Mouse (Mus musculus) E14TG2a.4 (cell line): Measurements from ENCODE around the gene Ighmbp2.
A peak's percentile ranks its signal among the peaks of the same experiment; 100 is the strongest.

Source experiments
- H3K27me3 ChIP-seq: 2 replicates; pipeline ENCODE4 v1.6.1; 2014; ENCODE audit warnings: low read length, control low read depth; ENCODE audit not compliant: insufficient read depth
- H3K36me3 ChIP-seq: 2 replicates; pipeline ENCODE4 v1.6.1; 2014; ENCODE audit warnings: low read length, control low read depth; ENCODE audit not compliant: insufficient read depth
- H3K4me1 ChIP-seq: replicated peaks from 2 replicates; pipeline ENCODE4 v1.6.1; 2014; ENCODE audit warnings: low read depth, low read length, control low read depth
- H3K4me3 ChIP-seq: replicated peaks from 2 replicates; pipeline ENCODE4 v1.5.1; 2014; ENCODE audit warnings: mild to moderate bottlenecking, low read length
- H3K9me3 ChIP-seq: 2 replicates; pipeline ENCODE4 v1.6.1; 2014; ENCODE audit warnings: low read length, control low read depth
- CTCF ChIP-seq: conservative IDR thresholded peaks from 2 replicates; pipeline ENCODE4 v1.5.1; 2014; ENCODE audit warnings: low read length
- NANOG ChIP-seq: IDR thresholded peaks from 2 replicates; pipeline ENCODE4 v1.6.1; 2014; ENCODE audit warnings: borderline replicate concordance, low read length, mixed read lengths
- POU5F1 ChIP-seq: IDR thresholded peaks from 2 replicates; pipeline ENCODE4 v1.6.1; 2014; ENCODE audit warnings: low read length, borderline replicate concordance

Gene Ighmbp2

DNA sequence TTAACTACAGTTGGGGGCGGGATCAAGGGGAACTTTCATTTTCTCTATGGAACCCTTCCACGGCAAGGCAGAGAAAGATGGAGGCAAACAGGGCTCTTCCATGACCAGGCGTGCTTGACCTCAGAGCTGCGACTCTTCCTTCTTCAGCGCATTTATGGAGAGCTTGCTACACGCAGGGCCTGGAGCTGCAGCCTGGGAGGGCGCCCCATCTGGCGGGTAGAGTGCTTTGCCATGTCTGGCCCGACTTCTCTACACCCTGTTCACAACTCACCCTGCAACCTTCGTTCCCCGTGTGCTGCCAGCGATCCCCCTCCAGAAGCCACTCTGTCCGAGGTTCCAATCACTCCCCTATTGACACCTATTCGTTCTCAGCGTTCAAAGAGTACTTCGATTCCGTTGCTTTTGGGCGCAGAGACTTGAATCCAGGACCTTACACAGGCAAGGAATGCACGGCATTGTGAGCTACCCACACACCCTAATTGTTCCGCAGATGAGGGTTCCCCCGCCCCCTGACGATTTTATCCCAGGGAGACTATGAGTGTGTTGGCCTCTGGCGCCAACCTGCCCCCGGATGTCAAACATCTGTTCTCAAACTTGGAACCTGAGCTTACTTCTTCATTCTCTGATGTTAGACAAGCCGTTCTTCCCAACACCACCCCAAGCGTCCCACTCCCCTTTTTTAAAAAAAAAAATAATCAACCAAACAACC is 39.6 kb upstream of the Ighmbp2 start, which contains the start of gene Cpt1a:
Gene Cpt1a (plus strand): TSS at position 74 of the 709 bp plus-strand sequence.
- H3K4me3 ChIP-seq, result peak within 1 kb of the TSS; percentile 91
- H3K4me1 ChIP-seq, result peaks cover 51% of the 10 kb centered on the region
- H3K9me3 ChIP-seq, result no peaks in the 10 kb centered on the region
- peaks cover 37% of the 10 kb centered on the region for H3K27me3 ChIP-seq
- TF ChIP-seq CTCF, result peak; percentile 34; the same call in 1 of the 2 replicates
- TF ChIP-seq NANOG, result no peak
- no peaks in the 10 kb centered on the region for H3K36me3 ChIP-seq

DNA sequence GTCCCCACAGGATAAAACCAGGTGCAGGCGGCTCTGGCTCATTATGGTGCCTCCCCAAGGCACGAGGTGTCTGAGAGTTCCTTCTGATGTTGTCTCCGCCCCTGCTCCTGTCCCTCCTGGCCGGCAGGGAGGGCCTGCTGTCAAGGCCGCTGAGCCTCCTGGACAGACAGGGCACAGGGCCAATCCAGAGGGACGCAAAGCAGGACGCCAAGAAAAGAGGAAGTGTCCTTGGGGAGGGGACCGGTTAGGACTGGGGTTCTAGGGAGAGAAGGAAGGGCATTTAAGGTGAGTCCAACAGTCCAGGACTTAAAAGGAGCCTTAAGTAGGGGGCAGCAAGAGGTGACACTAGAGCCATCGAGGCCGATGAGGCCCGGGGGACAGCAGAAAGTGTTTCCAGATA is 38.8 kb upstream of the Ighmbp2 start:
- Histone ChIP-seq H3K4me1 (peaks cover 47% of the 10 kb centered on the region), H3K27me3 (peaks cover 41% of the 10 kb centered on the region), H3K9me3 (no peaks in the 10 kb centered on the region), H3K4me3 (peak overlapping the region; percentile 91), H3K36me3 (no peaks in the 10 kb centered on the region)
- TF ChIP-seq POU5F1 (no peak), NANOG (no peak), CTCF (no peak)

DNA sequence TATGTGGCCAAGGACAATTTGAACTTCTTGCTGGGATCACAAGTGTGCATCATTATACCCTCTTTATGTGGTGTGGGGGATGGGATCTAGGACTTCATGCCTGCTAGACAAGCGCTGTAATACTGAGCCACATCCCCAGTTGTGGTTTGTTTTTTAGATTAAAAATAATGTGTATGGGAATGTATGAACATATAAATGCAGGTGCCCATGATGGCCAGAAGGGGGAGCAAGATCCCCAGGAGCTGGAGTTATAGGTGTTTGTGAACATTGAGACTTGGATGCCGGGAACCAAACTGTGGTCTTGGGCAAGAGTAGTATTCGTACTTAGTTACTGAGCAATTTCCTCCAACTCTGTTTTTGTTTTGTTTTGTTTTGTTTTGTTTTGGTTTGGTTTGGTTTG is 38.0 kb upstream of the Ighmbp2 start:
- Histone ChIP-seq H3K36me3 (no peaks in the 10 kb centered on the region), H3K9me3 (no peaks in the 10 kb centered on the region), H3K4me1 (peaks cover 39% of the 10 kb centered on the region), H3K27me3 (peaks cover 41% of the 10 kb centered on the region), H3K4me3 (no peak overlapping the region)
- TF ChIP-seq POU5F1 (no peak), CTCF (peak; percentile 94)

DNA sequence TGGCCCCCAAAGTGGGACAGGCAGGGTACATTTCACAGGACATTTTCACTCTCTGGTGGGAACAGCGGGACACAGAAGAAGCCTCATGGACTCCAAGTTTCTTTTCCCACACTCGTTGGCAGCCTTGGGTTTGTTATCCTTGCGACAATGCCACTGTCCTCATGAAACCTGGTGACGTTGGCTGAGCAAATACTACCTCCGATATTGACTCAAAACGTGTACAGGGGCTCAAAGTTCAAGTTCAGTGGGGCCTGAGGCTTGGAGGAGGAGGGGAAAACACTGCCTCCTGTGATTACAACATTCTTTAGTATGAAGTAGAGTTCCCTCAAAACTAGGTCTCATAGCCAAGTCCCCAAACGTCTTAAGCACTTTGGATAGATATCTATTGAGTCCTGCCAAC is 37.3 kb upstream of the Ighmbp2 start:
- Histone ChIP-seq H3K9me3 (no peaks in the 10 kb centered on the region), H3K4me1 (peaks cover 36% of the 10 kb centered on the region), H3K27me3 (peaks cover 41% of the 10 kb centered on the region), H3K4me3 (no peak overlapping the region), H3K36me3 (no peaks in the 10 kb centered on the region)
- TF ChIP-seq CTCF (no peak), POU5F1 (no peak), NANOG (no peak)

DNA sequence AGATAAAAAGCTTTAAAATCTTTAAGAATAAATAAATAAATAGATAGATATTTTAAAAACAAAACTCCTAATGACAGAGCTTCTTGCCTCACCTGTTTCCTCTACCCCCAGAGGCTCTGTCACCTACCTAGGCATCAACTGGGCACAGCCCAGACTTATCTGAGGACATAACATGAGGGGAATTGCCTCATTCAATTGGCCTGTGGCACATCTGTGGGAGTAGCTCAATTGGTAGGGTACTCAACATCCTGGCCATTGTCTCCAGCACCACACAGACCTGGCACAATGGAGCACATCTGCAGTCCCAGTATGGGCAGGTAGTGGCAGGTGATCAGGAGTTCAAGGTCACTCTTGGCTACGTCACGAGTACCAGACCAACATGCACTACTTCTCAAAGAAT is 36.5 kb upstream of the Ighmbp2 start:
- TF ChIP-seq POU5F1 (no peak), NANOG (no peak), CTCF (no peak)
- Histone ChIP-seq H3K4me3 (no peak overlapping the region), H3K36me3 (no peaks in the 10 kb centered on the region), H3K4me1 (peaks cover 34% of the 10 kb centered on the region), H3K9me3 (no peaks in the 10 kb centered on the region), H3K27me3 (peaks cover 41% of the 10 kb centered on the region)

DNA sequence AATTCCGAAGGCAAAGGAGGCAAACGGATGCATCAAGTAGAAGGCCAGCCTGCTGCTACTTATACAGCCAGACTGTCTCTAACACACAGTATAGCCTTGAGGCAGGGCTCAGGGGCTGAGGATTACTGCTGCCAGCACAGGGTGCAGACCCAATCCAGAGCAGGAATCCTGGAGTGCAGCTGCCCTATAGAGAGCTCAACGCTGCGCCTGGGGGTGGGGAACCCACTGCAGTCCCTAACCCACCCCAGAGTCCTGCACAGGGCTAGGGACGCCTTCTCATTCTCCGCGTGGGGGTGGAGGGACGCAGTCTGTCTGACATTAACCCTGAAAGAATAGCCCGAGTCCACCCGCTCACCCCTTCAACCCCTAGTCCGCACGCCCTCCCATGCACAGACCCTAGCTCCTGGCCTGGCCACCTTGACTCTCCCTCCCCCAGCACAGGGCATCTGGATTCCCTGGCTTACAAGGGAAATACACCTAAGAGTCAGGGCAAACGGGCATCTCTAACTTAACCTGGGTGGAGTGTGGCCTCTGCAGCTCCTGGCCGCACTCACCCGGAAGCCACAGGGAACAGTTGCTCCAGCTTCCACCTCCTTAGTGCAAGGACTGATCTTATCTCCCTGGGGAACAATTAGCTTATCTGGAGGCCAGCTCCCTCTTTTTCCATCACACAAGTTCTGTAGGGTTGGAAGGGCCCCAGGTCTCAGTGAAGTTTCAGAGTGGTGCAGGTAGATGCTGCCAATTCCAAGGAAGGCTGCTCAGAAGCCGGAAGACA is 24.5 kb upstream of the Ighmbp2 start:
- Histone ChIP-seq H3K27me3 (peaks cover 36% of the 10 kb centered on the region), H3K4me3 (peak overlapping the region; percentile 66), H3K9me3 (peaks cover 9% of the 10 kb centered on the region), H3K36me3 (no peaks in the 10 kb centered on the region), H3K4me1 (peaks cover 10% of the 10 kb centered on the region)
- TF ChIP-seq CTCF (no peak), NANOG (no peak), POU5F1 (no peak)

DNA sequence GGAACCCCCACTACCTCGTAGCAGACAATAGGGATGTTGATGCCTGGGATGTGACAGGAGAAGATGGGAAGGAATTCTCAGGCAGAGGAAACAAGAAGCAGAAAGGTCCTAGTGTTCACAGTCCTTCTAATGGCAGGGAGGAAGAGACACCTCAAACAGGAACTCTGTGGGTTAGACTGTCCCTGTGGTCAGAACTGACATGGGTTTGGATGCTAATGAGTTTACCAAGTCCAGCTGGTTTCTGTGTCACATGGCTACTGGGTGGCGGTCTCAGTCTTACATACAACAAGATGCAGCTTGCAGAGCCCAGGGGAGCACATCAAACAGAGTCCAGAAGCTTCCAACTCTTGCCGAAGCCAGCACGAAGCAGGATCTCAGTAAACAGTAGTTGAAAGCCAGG is 21.2 kb upstream of the Ighmbp2 start:
- TF ChIP-seq POU5F1, result no peak
- H3K36me3 ChIP-seq, result no peaks in the 10 kb centered on the region
- no peak overlapping the region for H3K4me3 ChIP-seq
- peaks cover 15% of the 10 kb centered on the region for H3K9me3 ChIP-seq
- peaks cover 10% of the 10 kb centered on the region for H3K4me1 ChIP-seq
- peaks cover 24% of the 10 kb centered on the region for H3K27me3 ChIP-seq

DNA sequence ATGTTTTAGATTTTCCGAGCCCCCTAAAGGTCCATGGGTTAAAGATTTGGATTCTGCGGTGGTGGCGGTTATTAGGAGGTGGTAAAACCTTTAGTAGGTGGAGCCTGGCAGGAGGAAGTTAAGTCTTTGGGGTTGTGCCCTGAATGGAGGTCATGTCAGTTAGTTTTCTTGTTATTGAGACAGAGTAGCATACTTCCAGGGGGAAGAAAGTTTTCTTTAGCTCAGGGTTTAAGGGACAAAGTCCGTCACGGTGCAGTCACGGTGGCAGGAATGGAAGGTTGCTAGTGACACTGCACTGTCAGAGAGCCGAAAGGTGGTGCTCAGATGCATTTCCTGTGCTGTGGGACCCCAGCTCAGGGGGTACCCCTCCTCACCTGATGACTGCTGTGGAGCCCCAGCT is 15.0 kb upstream of the Ighmbp2 start:
- Histone ChIP-seq H3K27me3 (no peaks in the 10 kb centered on the region), H3K4me1 (peaks cover 11% of the 10 kb centered on the region), H3K36me3 (peaks cover 5% of the 10 kb centered on the region), H3K4me3 (no peak overlapping the region), H3K9me3 (peaks cover 7% of the 10 kb centered on the region)
- no peak for TF ChIP-seq POU5F1
- TF ChIP-seq CTCF, result no peak
- TF ChIP-seq NANOG, result no peak

DNA sequence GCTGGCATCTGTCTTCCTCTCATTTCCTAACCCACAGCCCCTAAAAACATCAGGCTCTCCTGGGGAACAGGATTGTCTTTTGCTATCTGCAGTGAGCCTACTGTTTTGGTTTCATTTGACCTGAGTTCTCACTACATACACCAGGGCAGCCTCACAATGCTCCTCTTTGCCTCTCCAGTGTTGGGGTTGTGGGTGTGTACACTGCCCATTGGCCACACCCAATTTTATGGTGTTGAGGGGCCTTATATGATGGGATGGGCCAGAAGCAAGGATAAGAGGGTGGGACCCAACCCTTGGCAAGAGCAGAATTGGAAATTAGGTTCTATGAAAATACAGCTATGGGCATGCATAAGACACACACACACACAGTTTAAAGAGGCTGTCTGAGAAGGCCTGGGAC is 14.2 kb upstream of the Ighmbp2 start:
- H3K36me3 ChIP-seq, result peaks cover 12% of the 10 kb centered on the region
- H3K9me3 ChIP-seq, result peaks cover 3% of the 10 kb centered on the region; the same call in 1 of the 2 replicates
- TF ChIP-seq POU5F1 (no peak), NANOG (no peak), CTCF (no peak)
- no peak overlapping the region for H3K4me3 ChIP-seq
- H3K27me3 ChIP-seq, result no peaks in the 10 kb centered on the region
- H3K4me1 ChIP-seq, result peaks cover 11% of the 10 kb centered on the region
